Mouse (Mus musculus) lung, adult 2 months (tissue): ENCODE measurements around the gene Rtca.

Experiments
- CTCF ChIP-seq: fragments of 200-500 bp; IDR thresholded peaks from 2 replicates; pipeline ENCODE4 v1.5.1; 2011; ENCODE audit warnings: mild to moderate bottlenecking, low read length, control low read depth; ENCODE audit not compliant: insufficient read depth
- POLR2A ChIP-seq: fragments of 200-500 bp; IDR thresholded peaks from 2 replicates; pipeline ENCODE4 v1.6.1; 2011; ENCODE audit warnings: low read depth, mild to moderate bottlenecking, control low read depth, low read length, borderline replicate concordance; ENCODE audit errors: extremely low read depth

- TF ChIP-seq CTCF (no peak), POLR2A (no peak)
These were observed 14.3 kb downstream of the Rtca start for GRCm38 (mm10) chr3:116493658-116494057.
